Mouse (Mus musculus): Measurements from ENCODE around the gene Gm43064.

The Gm43064 gene

GRCm38 (mm10) chr3:103853804-103854203, 44.4 kb downstream of the Gm43064 start:
- DNase-seq (ENCODE audit: low read depth, low spot score): no peak

GRCm38 (mm10) chr3:103857036-103857805, 47.8 kb downstream of the Gm43064 start:
- no peak for DNase-seq (ENCODE audit: low read depth, low spot score)

- DNase-seq (ENCODE audit: low read depth, low spot score): no peak
Measured at GRCm38 (mm10) chr3:103857977-103858563, 48.7 kb downstream of the Gm43064 start.

- no peak for DNase-seq (ENCODE audit: low read depth, low spot score)
Measured at GRCm38 (mm10) chr3:103858881-103859801, 49.8 kb downstream of the Gm43064 start, which contains the start of gene Ptpn22. Gene Ptpn22, plus strand, starts transcription at chr3:103859795.

- DNase-seq (ENCODE audit: low read depth, low spot score): no peak
Measured at GRCm38 (mm10) chr3:103859851-103860391, 50.5 kb downstream of the Gm43064 start.

- DNase-seq (ENCODE audit: low read depth, low spot score): no peak
Measured at GRCm38 (mm10) chr3:103862721-103863220, 53.4 kb downstream of the Gm43064 start.

- no peak for DNase-seq (ENCODE audit: low read depth, low spot score)
Measured at GRCm38 (mm10) chr3:103864200-103864599, 54.8 kb downstream of the Gm43064 start.

- DNase-seq (ENCODE audit: low read depth, low spot score): no peak
Measured at GRCm38 (mm10) chr3:103867424-103867971, 58.1 kb downstream of the Gm43064 start.

GRCm38 (mm10) chr3:103868008-103868407, 58.6 kb downstream of the Gm43064 start:
- DNase-seq (ENCODE audit: low read depth, low spot score): no peak

GRCm38 (mm10) chr3:103872663-103873098, 63.3 kb downstream of the Gm43064 start:
- DNase-seq (ENCODE audit: low read depth, low spot score): no peak

GRCm38 (mm10) chr3:103874329-103874728, 65.0 kb downstream of the Gm43064 start:
- no peak for DNase-seq (ENCODE audit: low read depth, low spot score)

- no peak for DNase-seq (ENCODE audit: low read depth, low spot score)
Measured at GRCm38 (mm10) chr3:103885946-103886345, 76.6 kb downstream of the Gm43064 start.

- DNase-seq (ENCODE audit: low read depth, low spot score): no peak
Measured at GRCm38 (mm10) chr3:103887581-103887980, 78.2 kb downstream of the Gm43064 start.

All from WW6 (cell line).